Mouse (Mus musculus) embryonic fibroblast, embryonic 13.5 days (primary cell): Measurements from ENCODE around the gene Ntrk3. TPM values are rescaled to one million over a fixed set of nuclear protein-coding genes. Genes with fewer than 3 reads are reported as not detected.

Source experiments
- H3K27ac ChIP-seq: 2 replicates; pipeline ENCODE4 v1.5.1; 2012; ENCODE audit warnings: low read length, control low read depth, inconsistent platforms; ENCODE audit not compliant: insufficient read depth
- H3K4me1 ChIP-seq: 2 replicates; pipeline ENCODE4 v1.6.1; 2011; ENCODE audit warnings: low read length; ENCODE audit not compliant: control insufficient read depth, insufficient read depth
- H3K4me3 ChIP-seq: 2 replicates; pipeline ENCODE4 v1.5.1; 2011; ENCODE audit warnings: mild to moderate bottlenecking, control low read depth, low read length; ENCODE audit not compliant: insufficient read depth
- CTCF ChIP-seq: IDR thresholded peaks from 2 replicates; pipeline ENCODE4 v1.5.1; 2011; ENCODE audit warnings: mild to moderate bottlenecking, control low read depth, low read length, moderate library complexity, borderline replicate concordance; ENCODE audit not compliant: insufficient read depth
- POLR2A ChIP-seq: IDR thresholded peaks from 2 replicates; pipeline ENCODE4 v1.6.1; 2011; ENCODE audit warnings: low read depth, mild to moderate bottlenecking, control low read depth, low read length, moderate library complexity
- polyA plus RNA-seq: library from polyadenylated mRNA; stranded (reverse); fragments of >200 nt; gene quantifications from 2 replicates; pipeline ENCODE4 v1.2.4, GENCODE M21; 2011; ENCODE audit warnings: low read depth; ENCODE audit not compliant: missing spikeins, insufficient read length

Gene Ntrk3
- polyA plus RNA-seq, 1 experiment, result 6.0 TPM

DNA sequence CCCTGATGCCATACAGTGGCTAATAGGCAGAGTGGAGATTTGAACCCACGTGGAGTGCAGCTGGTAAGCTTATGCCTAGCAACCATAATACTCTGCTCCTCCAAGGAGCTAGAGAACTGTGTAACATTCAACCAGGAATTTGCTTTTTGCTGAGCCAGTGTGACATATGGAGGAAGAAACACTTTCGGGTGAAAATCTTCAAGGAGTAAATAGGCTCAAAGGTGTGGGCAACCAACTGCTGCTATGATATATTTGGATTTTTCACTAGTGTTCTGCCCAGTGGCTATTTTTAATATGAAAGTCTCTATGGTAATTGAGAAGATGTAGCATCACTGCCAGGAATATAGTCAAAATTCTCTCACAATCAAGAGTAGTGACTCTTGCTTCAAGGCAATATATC is 409.5 kb downstream of the Ntrk3 start:
- H3K4me3 ChIP-seq, result no peak overlapping the region
- TF ChIP-seq POLR2A, result no peak
- no peak for TF ChIP-seq CTCF
- H3K4me1 ChIP-seq, result no peaks in the 10 kb centered on the region
- no peak overlapping the region for H3K27ac ChIP-seq

DNA sequence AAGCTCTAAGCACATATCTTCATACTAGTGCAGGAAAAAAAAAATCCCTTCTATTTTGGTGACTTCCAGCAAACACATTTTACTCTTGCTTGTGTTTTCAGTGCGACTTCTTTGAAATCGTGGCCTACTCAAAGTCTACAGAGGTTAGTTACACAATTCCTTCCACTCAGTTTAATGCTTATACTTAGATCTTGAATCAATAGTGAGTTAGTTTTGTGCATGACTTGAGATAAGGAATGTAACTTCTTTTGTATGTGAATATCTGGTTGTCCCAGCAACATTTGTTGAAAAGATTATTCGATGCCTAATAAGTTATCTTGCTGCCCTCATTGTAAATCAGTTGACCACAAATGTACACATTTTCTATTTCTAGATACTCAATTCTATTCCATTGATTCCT is 411.6 kb downstream of the Ntrk3 start:
- Histone ChIP-seq H3K27ac (no peak overlapping the region), H3K4me3 (no peak overlapping the region), H3K4me1 (no peaks in the 10 kb centered on the region)
- TF ChIP-seq POLR2A, result no peak

GRCm38 (mm10) chr7:78318640-78319039 is 419.2 kb downstream of the Ntrk3 start:
- TF ChIP-seq POLR2A (no peak), CTCF (no peak)
- H3K4me1 ChIP-seq, result no peaks in the 10 kb centered on the region
- no peak overlapping the region for H3K27ac ChIP-seq

DNA sequence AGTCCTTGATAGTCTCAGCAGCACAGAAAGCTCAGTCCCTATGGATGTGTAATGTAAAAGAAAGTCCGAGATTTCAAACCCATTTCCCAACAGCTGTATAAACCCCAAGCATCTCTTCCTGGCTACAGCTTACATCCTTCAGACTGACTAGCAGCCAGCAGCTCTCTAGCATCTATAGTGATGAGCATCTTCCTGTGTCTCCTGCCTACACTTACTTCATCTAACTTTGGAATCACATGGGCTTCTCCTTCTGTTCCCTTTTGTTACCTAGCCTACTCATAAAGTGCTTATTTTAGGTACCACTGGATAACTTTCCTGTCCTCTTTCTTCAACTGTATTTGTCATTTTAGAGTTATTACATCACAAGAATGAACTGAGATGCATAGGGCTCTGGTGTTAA is 432.0 kb downstream of the Ntrk3 start:
- H3K27ac ChIP-seq, result no peak overlapping the region
- no peak for TF ChIP-seq CTCF
- TF ChIP-seq POLR2A, result no peak
- H3K4me1 ChIP-seq, result no peaks in the 10 kb centered on the region

More at GRCm38 (mm10) chr7:78318640-78319039, 419.2 kb downstream of the Ntrk3 start:
- H3K4me3 ChIP-seq, result no peak overlapping the region

GRCm38 (mm10) chr7:78305029-78305428 is 432.8 kb downstream of the Ntrk3 start:
- TF ChIP-seq POLR2A, result no peak
- TF ChIP-seq CTCF, result no peak
- no peaks in the 10 kb centered on the region for H3K4me1 ChIP-seq
- H3K4me3 ChIP-seq, result no peak overlapping the region
- H3K27ac ChIP-seq, result no peak overlapping the region

More for the DNA sequence above, 432.0 kb downstream of the Ntrk3 start:
- no peak overlapping the region for H3K4me3 ChIP-seq

- no peak for TF ChIP-seq CTCF
- no peak for TF ChIP-seq POLR2A
- Histone ChIP-seq H3K4me1 (no peaks in the 10 kb centered on the region), H3K4me3 (no peak overlapping the region), H3K27ac (no peak overlapping the region)
Observed at GRCm38 (mm10) chr7:78297290-78297689, 440.5 kb downstream of the Ntrk3 start.

GRCm38 (mm10) chr7:78294322-78294721 is 443.5 kb downstream of the Ntrk3 start:
- TF ChIP-seq CTCF, result no peak
- TF ChIP-seq POLR2A, result no peak

DNA sequence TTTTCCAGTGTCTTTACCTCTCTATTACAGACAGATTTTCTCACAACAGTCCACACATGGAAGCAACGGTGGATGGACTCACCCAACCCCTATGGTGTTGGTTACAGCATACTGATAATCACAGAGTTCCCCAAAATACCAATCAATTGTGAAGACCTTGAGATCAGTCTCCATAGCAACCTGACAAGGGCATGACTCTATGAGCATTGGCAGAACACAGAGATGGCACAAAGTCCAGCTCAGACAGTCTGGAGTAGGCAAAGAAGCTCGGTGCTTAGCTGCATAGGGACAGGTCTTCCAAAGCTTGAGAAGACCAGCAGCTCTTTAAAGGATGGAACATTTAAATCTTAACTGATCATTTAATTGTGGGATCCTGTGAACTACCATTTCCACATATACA is 447.6 kb downstream of the Ntrk3 start:
- Histone ChIP-seq H3K4me1 (no peaks in the 10 kb centered on the region), H3K27ac (no peak overlapping the region), H3K4me3 (no peak overlapping the region)
- TF ChIP-seq POLR2A (no peak), CTCF (no peak)

More at GRCm38 (mm10) chr7:78294322-78294721, 443.5 kb downstream of the Ntrk3 start:
- no peaks in the 10 kb centered on the region for H3K4me1 ChIP-seq
- no peak overlapping the region for H3K27ac ChIP-seq
- no peak overlapping the region for H3K4me3 ChIP-seq

GRCm38 (mm10) chr7:78286516-78287238 is 451.1 kb downstream of the Ntrk3 start:
- Histone ChIP-seq H3K4me1 (no peaks in the 10 kb centered on the region), H3K27ac (no peak overlapping the region), H3K4me3 (no peak overlapping the region)
- no peak for TF ChIP-seq POLR2A
- TF ChIP-seq CTCF, result no peak

DNA sequence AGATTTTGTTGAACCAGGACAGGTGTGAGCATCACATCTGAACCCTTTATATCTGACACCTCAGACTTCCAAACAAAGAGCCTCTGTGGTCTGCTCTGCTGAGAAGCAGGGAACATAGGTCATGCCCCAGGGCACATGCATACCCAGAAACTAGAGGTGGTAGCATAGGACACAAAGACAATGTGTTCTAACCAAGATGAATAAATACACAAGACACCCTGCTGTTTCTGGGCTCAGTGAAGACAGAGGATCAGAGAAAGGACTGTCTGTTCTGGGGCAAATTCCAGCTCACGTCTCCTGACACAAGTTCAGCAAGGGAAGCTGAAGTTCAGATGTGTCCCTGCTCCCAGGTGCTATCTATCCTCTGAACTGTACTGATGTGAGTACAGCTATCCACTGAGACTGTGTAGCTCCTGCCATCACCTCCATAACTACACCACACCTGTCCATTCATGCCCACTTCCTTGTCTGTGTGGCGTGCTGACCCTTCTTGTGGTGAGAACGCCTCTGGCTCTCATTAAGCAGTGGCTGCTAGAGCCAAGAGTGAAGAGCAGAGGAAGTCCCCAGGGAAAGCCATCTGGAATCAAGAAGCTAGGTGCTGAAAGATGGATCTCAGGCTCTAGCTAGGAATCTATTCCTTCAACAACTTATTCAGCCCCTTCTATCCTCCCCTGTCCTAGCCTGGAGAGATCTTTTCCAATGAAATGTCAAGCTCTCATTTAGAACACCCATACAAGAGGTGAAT is 468.1 kb downstream of the Ntrk3 start:
- Histone ChIP-seq H3K4me3 (no peak overlapping the region), H3K4me1 (no peaks in the 10 kb centered on the region), H3K27ac (no peak overlapping the region)
- no peak for TF ChIP-seq CTCF
- TF ChIP-seq POLR2A, result no peak
